Mouse (Mus musculus): ENCODE data around the gene Ppil1. TPM values are rescaled to one million over a fixed set of nuclear protein-coding genes. Genes with fewer than 3 reads are reported as not detected.
"Not testable (repeated sequence)": the region's sequence is repeated elsewhere in the genome, so short reads cannot be mapped to it uniquely, and the experiment has no call there.

Ppil1 gene
- polyA plus RNA-seq, 1 experiment from 2014 or later = 42.1 TPM

- Histone ChIP-seq H3K27me3 (ENCODE audit: insufficient read depth, low read length) (no peaks in the 10 kb centered on the region), H3K4me2 (ENCODE audit: low read depth, low read length) (0 out of 2 replicates have a peak overlapping the region, but pooled peaks have one; percentile 4), H3K4me1 (ENCODE audit: insufficient read depth) (peaks cover 49% of the 10 kb centered on the region), H3K27ac (ENCODE audit: low read depth) (peak overlapping the region; percentile 78), H3K4me3 (ENCODE audit: low read depth, low read length) (no peak overlapping the region), H3K36me3 (replicated peaks; ENCODE audit: insufficient read depth, low read length) (peaks cover 32% of the 10 kb centered on the region), H3K9ac (replicated peaks) (0 out of 2 replicates have a peak overlapping the region, but pooled peaks have one; percentile 14), H3K9me3 (ENCODE audit: low read length) (no peaks in the 10 kb centered on the region)
- ATAC-seq (peak; percentile 66), DNase-seq (peak; percentile 60)
- WGBS (ENCODE audit: insufficient replicate concordance) = 63% methylated on average over 2 of the region's 2 CpGs
- TF ChIP-seq CTCF (IDR thresholded peaks at IDR 0.05; ENCODE audit: low read depth) = no peak
- TF ChIP-seq EP300 (IDR thresholded peaks at IDR 0.05; ENCODE audit: low read depth) = peak; percentile 52; the same call in 1 of the 2 replicates
Measured at GRCm38 (mm10) chr17:29258921-29259320, 5.1 kb downstream of the Ppil1 start.

GRCm38 (mm10) chr17:29258025-29258558 is 5.9 kb downstream of the Ppil1 start:
- Histone ChIP-seq H3K4me2 (ENCODE audit: low read depth, low read length) (0 out of 2 replicates have a peak overlapping the region, but pooled peaks have one; percentile 4), H3K9ac (replicated peaks) (no peak overlapping the region), H3K36me3 (replicated peaks; ENCODE audit: insufficient read depth, low read length) (peaks cover 33% of the 10 kb centered on the region), H3K9me3 (ENCODE audit: low read length) (no peaks in the 10 kb centered on the region), H3K27ac (ENCODE audit: low read depth) (peak overlapping the region; percentile 78), H3K4me1 (ENCODE audit: insufficient read depth) (peaks cover 52% of the 10 kb centered on the region), H3K27me3 (ENCODE audit: insufficient read depth, low read length) (no peaks in the 10 kb centered on the region), H3K4me3 (ENCODE audit: low read depth, low read length) (no peak overlapping the region)
- ATAC-seq = no peak
- TF ChIP-seq EP300 (IDR thresholded peaks at IDR 0.05; ENCODE audit: low read depth) (no peak), CTCF (IDR thresholded peaks at IDR 0.05; ENCODE audit: low read depth) (no peak)
- DNase-seq = no peak
- WGBS (ENCODE audit: insufficient replicate concordance) = 78% methylated on average over 10 of the region's 10 CpGs

GRCm38 (mm10) chr17:29257001-29257511 is 6.9 kb downstream of the Ppil1 start:
- WGBS (ENCODE audit: insufficient replicate concordance) = 83% methylated on average over 10 of the region's 10 CpGs
- Histone ChIP-seq H3K4me2 (ENCODE audit: low read depth, low read length) (no peak overlapping the region), H3K36me3 (replicated peaks; ENCODE audit: insufficient read depth, low read length) (peaks cover 38% of the 10 kb centered on the region), H3K9me3 (ENCODE audit: low read length) (no peaks in the 10 kb centered on the region), H3K4me3 (ENCODE audit: low read depth, low read length) (no peak overlapping the region), H3K9ac (replicated peaks) (no peak overlapping the region), H3K27ac (ENCODE audit: low read depth) (no peak overlapping the region), H3K4me1 (ENCODE audit: insufficient read depth) (peaks cover 50% of the 10 kb centered on the region), H3K27me3 (ENCODE audit: insufficient read depth, low read length) (no peaks in the 10 kb centered on the region)
- TF ChIP-seq EP300 (IDR thresholded peaks at IDR 0.05; ENCODE audit: low read depth) (no peak), CTCF (IDR thresholded peaks at IDR 0.05; ENCODE audit: low read depth) (no peak)
- DNase-seq (no peak), ATAC-seq (no peak)

GRCm38 (mm10) chr17:29256507-29256906 is 7.5 kb downstream of the Ppil1 start:
- H3K4me2 ChIP-seq (ENCODE audit: low read depth, low read length) = no peak overlapping the region
- H3K27me3 ChIP-seq (ENCODE audit: insufficient read depth, low read length) = no peaks in the 10 kb centered on the region
- no peaks in the 10 kb centered on the region for H3K9me3 ChIP-seq (ENCODE audit: low read length)
- H3K4me3 ChIP-seq (ENCODE audit: low read depth, low read length) = no peak overlapping the region
- H3K27ac ChIP-seq (ENCODE audit: low read depth) = no peak overlapping the region
- TF ChIP-seq EP300 (IDR thresholded peaks at IDR 0.05; ENCODE audit: low read depth) (no peak), CTCF (IDR thresholded peaks at IDR 0.05; ENCODE audit: low read depth) (no peak)
- no peak for ATAC-seq
- peaks cover 48% of the 10 kb centered on the region for H3K4me1 ChIP-seq (ENCODE audit: insufficient read depth)
- H3K9ac ChIP-seq (replicated peaks) = no peak overlapping the region
- 88% methylated on average over 6 of the region's 6 CpGs for WGBS (ENCODE audit: insufficient replicate concordance)
- peaks cover 42% of the 10 kb centered on the region for H3K36me3 ChIP-seq (replicated peaks; ENCODE audit: insufficient read depth, low read length)
- no peak for DNase-seq

- H3K9me3 ChIP-seq (ENCODE audit: low read length); ATAC-seq; DNase-seq; H3K27ac ChIP-seq (ENCODE audit: low read depth); H3K4me2 ChIP-seq (ENCODE audit: low read depth, low read length); H3K27me3 ChIP-seq (ENCODE audit: insufficient read depth, low read length); H3K9ac ChIP-seq (replicated peaks); H3K4me3 ChIP-seq (ENCODE audit: low read depth, low read length): not testable (repeated sequence)
- Histone ChIP-seq H3K4me1 (ENCODE audit: insufficient read depth) (peaks cover 48% of the 10 kb centered on the region), H3K36me3 (replicated peaks; ENCODE audit: insufficient read depth, low read length) (peaks cover 54% of the 10 kb centered on the region)
- WGBS (ENCODE audit: insufficient replicate concordance) = 87% methylated on average over 6 of the region's 6 CpGs
Measured at GRCm38 (mm10) chr17:29254784-29255183, 9.2 kb downstream of the Ppil1 start.

GRCm38 (mm10) chr17:29253684-29254083 is 10.3 kb downstream of the Ppil1 start:
- no peak overlapping the region for H3K9ac ChIP-seq (replicated peaks)
- peak overlapping the region; percentile 89 for H3K27ac ChIP-seq (ENCODE audit: low read depth)
- H3K9me3 ChIP-seq (ENCODE audit: low read length) = no peaks in the 10 kb centered on the region
- peaks cover 47% of the 10 kb centered on the region for H3K4me1 ChIP-seq (ENCODE audit: insufficient read depth)
- peaks cover 54% of the 10 kb centered on the region for H3K36me3 ChIP-seq (replicated peaks; ENCODE audit: insufficient read depth, low read length)
- no peak for DNase-seq
- TF ChIP-seq EP300 (IDR thresholded peaks at IDR 0.05; ENCODE audit: low read depth) (no peak), CTCF (IDR thresholded peaks at IDR 0.05; ENCODE audit: low read depth) (no peak)
- WGBS (ENCODE audit: insufficient replicate concordance) = 80% methylated on average over 9 of the region's 9 CpGs
- H3K27me3 ChIP-seq (ENCODE audit: insufficient read depth, low read length) = no peaks in the 10 kb centered on the region
- H3K4me3 ChIP-seq (ENCODE audit: low read depth, low read length) = no peak overlapping the region
- no peak overlapping the region for H3K4me2 ChIP-seq (ENCODE audit: low read depth, low read length)
- ATAC-seq = no peak

All from liver, postnatal 0 days (tissue).